Mouse (Mus musculus) hindlimb bud, embryonic 11.5 days (tissue): Measurements from ENCODE around the gene Gm10553.
"Not testable (repeated sequence)": the region's sequence is repeated elsewhere in the genome, so short reads cannot be mapped to it uniquely, and the experiment has no call there.

Experiments used
- DNase-seq: peaks from one replicate; pipeline ENCODE4 v3.0.0-alpha.2; 2012; ENCODE audit warnings: low read depth, low spot score; ENCODE audit errors: extremely low spot score

The Gm10553 gene

DNA sequence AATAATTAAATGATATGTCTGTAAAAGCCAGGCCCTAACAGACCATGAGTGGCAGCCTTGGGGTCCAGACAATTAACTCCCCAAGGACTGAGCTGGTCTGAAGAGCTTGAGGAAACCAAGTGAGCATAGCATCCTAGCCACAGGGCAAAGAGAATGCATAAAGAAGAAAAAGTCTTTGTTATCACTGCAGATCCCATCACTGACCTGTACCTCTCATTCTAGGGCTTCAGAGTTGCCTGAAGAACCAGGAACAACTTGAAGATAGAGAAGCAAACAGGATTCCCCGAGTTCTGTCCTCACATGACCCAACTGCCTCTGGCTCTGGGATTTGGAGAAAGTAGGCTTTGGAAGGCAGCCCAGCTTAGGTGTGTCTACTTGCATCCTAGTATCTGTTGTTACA, at the start of gene Gm10553:
Gene Gm10553, plus strand, starts transcription at position 301 of the 400 bp plus-strand sequence.
- DNase-seq: not testable (repeated sequence)

DNA sequence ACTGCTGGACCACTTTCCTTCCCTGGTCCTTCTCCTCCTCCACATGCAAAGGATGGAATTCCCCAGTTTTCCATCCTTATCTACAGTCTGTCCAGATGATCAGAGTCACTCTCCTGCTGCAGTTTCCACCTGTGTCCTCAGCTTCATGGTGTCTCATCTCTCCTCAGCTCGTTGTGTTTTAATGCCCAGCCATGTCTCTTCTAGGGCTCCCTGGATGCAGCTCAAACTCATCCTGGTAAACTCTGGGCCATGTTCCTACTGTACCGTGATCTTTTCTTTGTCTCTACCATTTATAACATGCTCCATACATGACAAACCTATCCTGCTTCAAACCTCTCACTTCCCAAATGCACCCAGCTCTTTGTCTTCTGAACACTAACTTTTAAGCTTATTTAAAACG, 28.3 kb upstream of the Gm10553 start:
- DNase-seq: not testable (repeated sequence)

DNA sequence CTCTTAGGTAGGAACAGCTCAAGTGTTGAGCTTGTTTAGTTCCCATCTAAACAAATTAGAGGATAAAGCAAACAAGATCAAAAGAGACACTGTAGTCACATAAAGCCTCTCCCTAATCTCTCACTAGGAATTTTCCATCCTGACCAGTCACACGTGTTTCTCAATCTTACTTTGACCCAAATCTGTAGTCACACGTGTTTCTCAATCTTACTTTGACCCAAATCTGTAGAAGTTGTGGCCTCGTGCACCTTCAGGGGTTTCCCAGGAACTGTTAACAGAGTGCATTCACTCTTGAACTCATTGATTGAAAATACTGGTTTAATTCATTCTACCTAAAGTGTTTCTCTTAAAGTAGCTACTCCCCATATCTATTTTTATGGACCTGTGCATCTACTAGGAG, 26.9 kb upstream of the Gm10553 start:
- not testable (repeated sequence) for DNase-seq

GRCm38 (mm10) chr1:85084803-85085202, 15.2 kb upstream of the Gm10553 start:
- not testable (repeated sequence) for DNase-seq

DNA sequence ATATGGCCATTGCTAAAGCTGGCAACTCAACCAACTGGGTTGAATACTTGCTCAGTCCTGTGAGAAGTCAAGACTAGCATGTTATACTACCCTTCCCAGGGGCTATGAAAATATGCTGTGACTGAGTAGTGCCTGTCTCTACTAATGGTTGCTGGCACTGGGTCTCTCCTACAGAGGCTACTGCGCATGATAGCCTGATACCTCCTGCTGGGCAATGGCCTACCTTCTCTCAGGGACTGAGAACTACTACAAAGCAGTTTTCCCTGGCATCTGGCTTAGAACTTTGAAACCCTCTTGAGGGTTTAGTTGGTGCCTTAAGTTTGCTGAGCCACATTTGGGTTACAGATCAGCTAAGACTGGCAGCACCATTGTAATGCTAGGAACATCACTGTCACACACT, 13.8 kb upstream of the Gm10553 start:
- DNase-seq: not testable (repeated sequence)

GRCm38 (mm10) chr1:85092169-85092568, 7.8 kb upstream of the Gm10553 start:
- DNase-seq: not testable (repeated sequence)

- DNase-seq: not testable (repeated sequence)
Observed at GRCm38 (mm10) chr1:85093011-85093572, 6.9 kb upstream of the Gm10553 start.

- DNase-seq: not testable (repeated sequence)
Observed at GRCm38 (mm10) chr1:85099081-85099480, 883 bp upstream of the Gm10553 start.

DNA sequence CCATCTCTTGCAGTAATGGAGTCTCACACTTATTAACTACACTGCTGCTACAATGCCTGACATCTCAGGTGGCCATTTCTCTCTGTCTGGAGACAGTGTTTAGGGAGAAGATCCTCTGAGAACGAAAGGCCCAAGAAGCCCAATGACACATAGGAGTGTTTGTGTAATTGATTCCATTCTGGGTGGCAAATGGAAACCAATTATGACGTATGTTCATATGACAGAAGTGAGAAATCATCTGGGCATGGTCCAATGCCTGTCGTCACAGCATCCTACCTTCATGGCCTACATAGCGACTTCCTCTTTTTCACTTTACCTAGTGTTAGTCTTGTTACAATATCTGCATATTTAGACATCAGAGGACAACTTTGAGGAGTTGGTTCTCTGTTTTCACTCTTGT, 1.8 kb downstream of the Gm10553 start:
- DNase-seq: not testable (repeated sequence)

GRCm38 (mm10) chr1:85105336-85105735, 5.4 kb downstream of the Gm10553 start:
- not testable (repeated sequence) for DNase-seq

- DNase-seq: not testable (repeated sequence)
Observed at GRCm38 (mm10) chr1:85106013-85106412, 6.0 kb downstream of the Gm10553 start.

- not testable (repeated sequence) for DNase-seq
Observed at GRCm38 (mm10) chr1:85109753-85110152, 9.8 kb downstream of the Gm10553 start, which contains the start of gene A530032D15Rik. A530032D15Rik (minus strand) TSS chr1:85109853.

DNA sequence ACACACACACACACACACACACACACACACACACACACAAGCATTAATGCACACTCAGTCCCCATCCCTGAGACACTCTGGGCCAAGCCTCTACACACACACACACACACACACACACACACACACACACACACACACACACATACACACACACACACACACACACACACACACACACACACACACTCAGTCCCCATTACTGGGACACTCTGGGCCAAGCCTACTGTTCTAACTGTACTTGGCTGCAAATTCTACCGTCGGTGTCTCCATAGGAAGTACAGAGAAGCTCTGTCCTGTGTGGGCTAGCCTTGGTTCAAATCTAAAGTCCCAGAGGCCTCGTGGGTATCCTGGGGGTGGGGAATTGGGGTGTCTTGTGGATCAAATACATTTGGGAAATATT, 10.9 kb downstream of the Gm10553 start:
- not testable (repeated sequence) for DNase-seq

DNA sequence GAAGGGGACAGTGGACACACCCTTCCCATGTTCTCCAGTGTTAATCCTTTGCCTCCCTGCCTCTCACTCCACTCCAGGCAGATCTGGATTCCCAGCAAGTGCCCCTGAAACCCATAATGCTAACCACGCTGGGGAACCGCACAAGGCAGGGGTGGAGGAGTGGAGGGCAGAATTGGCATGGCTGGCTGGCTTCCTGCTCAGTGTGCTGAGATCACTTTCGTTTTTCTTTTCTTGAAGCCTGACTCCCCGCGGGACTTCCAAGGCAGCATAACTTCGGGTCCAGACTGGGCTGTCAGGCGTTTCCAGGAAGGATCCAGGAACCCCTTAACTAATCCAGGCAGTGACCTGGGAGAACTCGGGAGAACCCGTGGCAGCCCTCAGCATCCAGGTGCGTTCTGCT, 11.6 kb downstream of the Gm10553 start:
- DNase-seq: not testable (repeated sequence)

DNA sequence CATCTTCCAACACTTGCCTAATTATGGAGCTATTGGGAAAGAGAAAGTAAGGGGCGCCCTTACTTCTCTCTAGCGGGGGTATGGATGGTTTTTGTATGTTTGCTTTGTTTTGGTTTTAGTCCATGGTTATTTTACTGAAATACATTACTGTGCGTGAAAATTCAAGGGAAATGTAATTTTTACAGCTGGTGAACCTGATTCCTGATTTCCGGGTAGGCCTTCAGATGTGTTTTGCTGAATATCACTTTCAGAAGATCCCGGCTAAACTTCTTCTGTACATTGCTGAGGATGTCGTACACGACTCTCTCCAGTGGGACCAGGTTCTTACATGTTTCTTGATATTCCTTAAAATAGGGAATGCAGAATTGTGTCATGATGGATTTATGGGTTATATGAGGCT, 12.3 kb downstream of the Gm10553 start:
- DNase-seq: not testable (repeated sequence)

GRCm38 (mm10) chr1:85112889-85113288, 12.9 kb downstream of the Gm10553 start:
- DNase-seq: not testable (repeated sequence)

- DNase-seq: not testable (repeated sequence)
Observed at GRCm38 (mm10) chr1:85114078-85114477, 14.1 kb downstream of the Gm10553 start.

DNA sequence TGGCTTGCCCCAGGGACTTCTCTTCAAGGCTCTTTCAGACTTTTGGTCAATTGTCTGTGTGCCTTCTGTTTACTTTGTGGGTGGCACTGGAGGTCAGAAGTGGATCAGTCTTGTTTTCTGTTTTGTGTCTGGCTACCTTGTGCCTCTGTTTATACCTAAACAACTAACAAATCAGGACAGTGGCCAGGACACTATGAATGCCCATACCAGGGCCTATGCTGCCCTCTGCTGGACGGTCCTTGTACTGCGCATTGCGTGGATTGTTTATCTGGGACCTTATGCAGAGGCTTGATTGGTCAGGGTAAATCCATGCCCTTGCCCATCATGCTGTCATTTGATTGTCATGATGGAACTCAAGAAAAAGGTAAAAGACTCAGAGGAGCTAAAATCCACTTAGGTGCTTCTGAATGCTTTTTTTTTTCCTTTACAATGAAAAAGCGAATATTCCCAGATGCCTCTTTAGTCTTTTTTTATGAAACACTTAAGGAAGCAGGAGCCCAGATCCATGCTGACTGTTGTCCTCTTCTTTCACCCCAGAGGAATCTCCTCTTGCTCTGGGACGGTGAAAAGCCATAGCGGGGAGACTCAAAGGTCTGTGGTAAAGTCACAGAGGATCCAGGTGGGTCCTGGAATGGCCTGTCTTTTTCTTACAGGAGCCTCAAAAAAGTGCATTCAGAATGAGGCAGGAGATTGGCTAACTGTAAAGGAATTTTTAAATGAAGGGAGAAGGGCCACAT, 14.9 kb downstream of the Gm10553 start:
- not testable (repeated sequence) for DNase-seq

DNA sequence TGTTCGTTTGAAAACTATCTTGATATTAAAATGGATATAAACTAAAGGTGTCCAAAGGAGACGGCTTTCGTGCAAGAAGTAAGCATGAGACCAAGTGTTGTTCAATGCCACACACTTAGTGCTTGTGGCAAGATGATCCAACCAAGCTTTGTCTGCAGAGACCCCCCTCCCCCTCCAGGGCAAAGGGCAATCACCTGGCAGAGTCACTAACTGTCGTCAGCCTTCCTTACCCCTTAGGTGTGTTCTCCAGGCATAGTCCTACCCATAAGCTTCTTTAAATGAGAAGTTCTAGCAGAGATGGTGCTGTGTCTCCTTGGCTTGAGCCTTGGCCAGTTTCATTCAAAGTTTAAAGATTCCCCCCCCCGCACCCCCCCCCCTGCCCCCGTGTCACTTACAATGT, 17.6 kb downstream of the Gm10553 start:
- DNase-seq: not testable (repeated sequence)

DNA sequence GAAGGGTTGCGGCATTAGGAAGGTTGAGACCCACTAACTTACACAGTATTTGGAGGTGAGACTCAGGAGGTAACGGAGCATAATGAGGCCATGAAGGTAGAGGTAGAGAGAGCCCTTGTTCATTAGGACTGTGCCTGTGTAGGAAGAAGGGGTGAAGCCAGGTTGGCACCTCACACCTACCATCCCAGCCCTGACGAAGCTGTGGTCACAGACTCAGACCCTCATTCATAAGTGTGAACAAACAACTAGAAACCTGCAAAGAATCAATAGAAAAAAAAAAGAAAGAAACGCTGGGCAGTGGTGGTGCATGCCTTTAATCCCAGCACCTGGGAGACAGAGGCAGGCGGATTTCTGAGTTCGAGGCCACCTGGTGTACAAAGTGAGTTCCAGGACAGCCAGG, 18.4 kb downstream of the Gm10553 start:
- not testable (repeated sequence) for DNase-seq

GRCm38 (mm10) chr1:85121841-85122240, 21.9 kb downstream of the Gm10553 start:
- DNase-seq: not testable (repeated sequence)

DNA sequence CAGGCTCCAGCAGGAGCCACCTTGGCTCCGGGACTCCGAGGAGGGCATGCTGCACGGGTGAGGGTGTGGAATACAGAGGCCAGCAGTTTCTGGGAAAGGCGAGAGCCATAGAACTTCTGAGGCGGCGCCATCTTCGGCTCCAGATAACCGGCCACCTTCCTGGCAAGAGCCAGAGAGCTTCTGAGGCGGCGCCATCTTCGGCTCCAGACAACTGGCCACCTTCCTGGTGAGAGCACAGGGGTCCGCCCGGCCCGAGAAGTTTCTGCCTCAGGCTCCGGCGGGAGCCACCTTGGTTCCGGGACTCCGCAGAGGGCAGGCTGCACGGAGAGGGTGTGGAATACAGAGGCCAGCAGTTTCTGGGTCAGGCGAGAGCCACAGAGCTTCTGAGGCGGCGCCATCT, 33.7 kb downstream of the Gm10553 start:
- DNase-seq: not testable (repeated sequence)
